Mouse (Mus musculus) neutrophil, adult 5-6 weeks (primary cell): ENCODE data around the gene Ccdc102a. TPM values are rescaled to one million over a fixed set of nuclear protein-coding genes. Genes with fewer than 3 reads are reported as not detected.

Experiments
- ATAC-seq: fragments of 151-379, 151-347 bp; 2 replicates; pipeline ENCODE4 v1.8.0; 2017; ENCODE audit warnings: mild to moderate bottlenecking, moderate TSS enrichment; ENCODE audit not compliant: insufficient number of reproducible peaks, poor library complexity, low FRiP score, severe bottlenecking; ENCODE audit errors: extremely low read depth
- total RNA-seq: library from RNA; stranded (forward); fragments of 200-1000 nt; gene quantifications from 2 replicates; pipeline ENCODE4 v1.2.3, GENCODE M21; 2017

The Ccdc102a gene
- 2.2 and 3.6 TPM in 2 replicates for total RNA-seq

GRCm38 (mm10) chr8:94917851-94918495 lies at the start of gene Ccdc102a:
Ccdc102a (minus strand) TSS chr8:94918098.
- ATAC-seq = no peak

GRCm38 (mm10) chr8:94967554-94967953 lies 49.7 kb upstream of the Ccdc102a start:
- ATAC-seq = no peak

- ATAC-seq = no peak
These were observed 49.2 kb upstream of the Ccdc102a start for GRCm38 (mm10) chr8:94967071-94967470.

GRCm38 (mm10) chr8:94966578-94966977 lies 48.7 kb upstream of the Ccdc102a start:
- ATAC-seq = peak; percentile 66

GRCm38 (mm10) chr8:94964828-94965227 lies 46.9 kb upstream of the Ccdc102a start:
- 0 out of 2 replicates have a peak, but pooled peaks have one; percentile 24 for ATAC-seq

- ATAC-seq = no peak
These were observed 44.3 kb upstream of the Ccdc102a start for GRCm38 (mm10) chr8:94962201-94962600.

GRCm38 (mm10) chr8:94956078-94956574 lies 38.2 kb upstream of the Ccdc102a start:
- no peak for ATAC-seq

- peak; percentile 85 for ATAC-seq
These were observed 37.2 kb upstream of the Ccdc102a start for GRCm38 (mm10) chr8:94954921-94955758.

GRCm38 (mm10) chr8:94954368-94954737 lies 36.5 kb upstream of the Ccdc102a start:
- no peak for ATAC-seq

- no peak for ATAC-seq
These were observed 35.9 kb upstream of the Ccdc102a start for GRCm38 (mm10) chr8:94953624-94954367.

GRCm38 (mm10) chr8:94952086-94952485 lies 34.2 kb upstream of the Ccdc102a start:
- no peak for ATAC-seq

GRCm38 (mm10) chr8:94950458-94950857 lies 32.6 kb upstream of the Ccdc102a start:
- ATAC-seq = no peak

- peak; percentile 79 for ATAC-seq
These were observed 32.1 kb upstream of the Ccdc102a start for GRCm38 (mm10) chr8:94950046-94950445.

- ATAC-seq = no peak
These were observed 31.1 kb upstream of the Ccdc102a start for GRCm38 (mm10) chr8:94949010-94949409.

- no peak for ATAC-seq
These were observed 30.5 kb upstream of the Ccdc102a start for GRCm38 (mm10) chr8:94948421-94948820.

GRCm38 (mm10) chr8:94945185-94945584 lies 27.3 kb upstream of the Ccdc102a start:
- no peak for ATAC-seq

- peak; percentile 55 for ATAC-seq
These were observed 24.7 kb upstream of the Ccdc102a start for GRCm38 (mm10) chr8:94942566-94942965.

- no peak for ATAC-seq
These were observed 17.3 kb upstream of the Ccdc102a start for GRCm38 (mm10) chr8:94935172-94935571.

GRCm38 (mm10) chr8:94933918-94934317 lies 16.0 kb upstream of the Ccdc102a start:
- no peak for ATAC-seq
